Mouse (Mus musculus) mouse trophoblast stem cell (cell line): ENCODE results near the gene E4f1.
"Not testable (repeated sequence)": the region's sequence is repeated elsewhere in the genome, so short reads cannot be mapped to it uniquely, and the experiment has no call there.

Experiments
- in situ Hi-C, 2 experiments: fragments of 300-500 bp; cut with MseI, MboI; formaldehyde crosslinking; loops; 2 replicates in 1 of 2; 3 replicates in 1 of 2; pipeline ENCODE4 v1.15.1; 2025

Gene E4f1

DNA sequence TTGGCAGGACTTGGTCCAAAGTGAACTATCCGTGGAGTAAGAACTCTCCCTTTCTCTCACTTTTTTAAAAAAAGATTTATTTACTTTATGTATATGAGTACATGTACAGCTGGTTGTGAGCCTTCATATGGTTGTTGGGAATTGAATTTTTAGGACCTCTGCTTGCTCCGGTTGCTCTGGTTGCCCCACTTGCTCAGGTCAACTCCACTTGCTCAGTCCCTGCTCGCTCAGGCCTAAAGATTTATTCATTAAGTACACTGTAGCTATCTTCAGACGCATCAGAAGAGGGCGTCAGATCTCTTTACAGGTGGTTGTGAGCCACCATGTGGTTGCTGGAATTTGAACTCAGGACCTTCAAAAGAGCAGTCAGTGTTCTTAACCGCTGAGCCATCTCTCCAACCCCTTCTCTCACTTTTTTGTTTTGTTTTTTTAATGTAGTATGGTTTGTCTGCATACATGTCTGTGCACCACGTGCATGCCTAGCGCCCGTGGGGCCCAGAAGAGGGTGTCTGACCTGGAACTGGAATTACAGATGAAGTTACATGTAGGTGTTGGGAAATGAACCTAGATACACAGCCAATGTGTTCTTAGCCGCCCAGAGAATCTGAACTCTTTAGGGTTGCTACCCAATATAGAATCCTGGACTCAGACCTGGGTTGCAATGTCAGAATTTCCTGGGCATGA, 14.4 kb downstream of the E4f1 start:
- in situ Hi-C loops, result not testable (repeated sequence)

GRCm38 (mm10) chr17:24454756-24455522, 15.2 kb downstream of the E4f1 start:
- in situ Hi-C loops, result no loop called here

DNA sequence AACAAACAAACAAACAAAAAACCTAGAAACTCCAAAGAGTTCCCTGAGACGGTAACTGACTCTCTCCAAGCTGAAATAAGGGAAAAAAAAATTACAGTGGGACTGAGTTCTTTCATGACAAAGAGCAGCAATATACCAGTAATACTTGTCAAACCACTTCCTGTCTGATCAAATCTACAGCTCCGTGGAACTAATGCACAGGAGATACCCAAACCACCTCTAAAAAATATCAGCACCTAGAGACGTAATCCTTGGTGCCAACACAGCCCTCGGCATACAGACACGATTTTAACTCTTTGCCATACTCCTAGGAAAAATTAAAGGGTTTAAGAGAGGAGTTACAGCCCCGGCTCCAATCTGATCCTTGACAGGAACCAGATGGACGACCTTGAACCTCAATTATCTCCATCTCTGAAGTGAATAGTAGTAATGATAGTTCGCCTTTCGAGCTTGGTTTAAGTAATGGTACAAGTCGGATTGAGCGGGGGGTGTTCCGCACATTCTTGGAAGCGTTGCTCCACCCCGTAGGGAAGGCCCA, 15.8 kb downstream of the E4f1 start:
- in situ Hi-C loops, result no loop called here

DNA sequence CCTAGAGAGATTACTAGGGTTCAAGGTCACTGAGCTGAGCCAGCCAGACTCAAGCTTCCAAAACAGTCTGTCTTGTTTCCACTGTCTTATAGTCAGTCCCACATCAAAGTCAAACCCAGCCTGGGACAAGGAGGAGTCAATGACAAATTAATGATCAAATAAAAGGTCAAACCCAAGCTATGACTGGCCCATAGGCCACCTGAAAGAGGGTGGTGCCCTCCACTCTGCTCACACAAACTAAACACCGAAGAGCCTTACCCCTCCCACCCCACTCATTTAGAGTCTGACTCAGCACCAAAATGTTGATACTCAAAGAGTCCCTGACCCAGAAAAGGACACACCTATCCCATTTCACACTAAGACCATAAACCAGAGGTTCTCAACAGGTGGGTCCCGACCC, 16.7 kb downstream of the E4f1 start:
- in situ Hi-C loops, result no loop called here

GRCm38 (mm10) chr17:24451220-24451619, 18.9 kb downstream of the E4f1 start:
- in situ Hi-C loops, result no loop called here

GRCm38 (mm10) chr17:24449507-24449906, 20.6 kb downstream of the E4f1 start:
- in situ Hi-C loops, result no loop called here

GRCm38 (mm10) chr17:24446590-24446989, 23.5 kb downstream of the E4f1 start:
- in situ Hi-C loops, result no loop called here

DNA sequence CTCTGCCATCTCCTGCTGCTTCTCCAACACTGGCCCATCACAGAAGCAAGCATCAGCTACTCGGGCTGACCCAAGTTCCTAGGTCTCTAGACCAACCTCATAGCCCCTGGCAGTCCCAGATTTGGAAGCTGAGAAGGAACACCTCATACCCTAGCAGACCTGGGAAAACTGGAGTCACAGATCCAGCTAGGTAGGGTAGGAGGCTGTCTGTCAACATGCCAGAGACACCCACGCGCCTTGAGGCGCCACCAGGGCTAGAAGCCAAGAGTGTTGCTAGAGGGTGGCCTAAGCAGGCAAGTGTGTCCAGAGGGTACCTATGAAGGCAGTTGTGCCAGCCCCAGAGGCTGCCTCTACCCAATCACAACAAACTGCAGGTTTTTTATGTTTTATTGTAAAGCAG, 26.7 kb downstream of the E4f1 start:
- in situ Hi-C loops, result no loop called here

GRCm38 (mm10) chr17:24442632-24443155, 27.4 kb downstream of the E4f1 start, which contains the start of gene Dnase1l2:
TSS of gene Dnase1l2 (minus strand) at chr17:24443105.
- in situ Hi-C loops, result no loop called here

DNA sequence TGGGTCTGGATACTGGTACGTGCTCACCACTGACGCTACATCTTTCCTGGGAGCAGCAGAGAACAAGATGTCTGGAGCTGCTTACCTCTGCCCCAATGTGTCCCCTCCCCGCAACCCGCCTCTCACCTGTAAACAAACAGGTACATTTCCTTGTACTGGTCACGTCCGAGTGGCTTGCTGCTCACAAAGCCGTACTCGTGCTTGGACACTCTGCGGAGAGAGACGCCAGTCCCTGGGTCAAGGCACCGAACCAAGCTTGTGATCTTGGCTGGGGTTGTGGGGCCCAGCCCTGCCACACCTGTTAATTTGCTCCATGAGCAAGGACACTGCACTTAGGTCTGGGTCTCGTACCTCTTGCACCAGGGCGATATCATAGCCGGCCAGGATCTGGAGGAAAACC, 28.0 kb downstream of the E4f1 start:
- in situ Hi-C loops, result no loop called here

DNA sequence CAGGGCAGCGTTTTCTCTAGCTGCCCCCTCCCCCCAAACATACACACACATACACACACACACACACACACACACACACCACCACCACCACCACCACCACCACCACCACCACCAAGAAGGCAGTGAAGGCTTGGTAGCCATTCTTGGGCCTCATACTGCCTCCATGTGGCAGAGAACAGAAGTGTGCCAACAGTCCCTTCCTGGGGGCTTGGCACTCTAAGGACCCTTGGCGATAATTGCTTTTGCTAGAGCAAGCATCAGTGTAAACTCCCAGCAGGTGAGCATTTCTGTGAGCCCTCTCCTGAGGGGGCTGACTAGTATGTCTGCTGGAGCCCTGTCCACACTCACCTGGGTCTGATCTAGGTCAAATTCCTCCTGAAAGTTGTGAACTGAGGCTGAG, 29.0 kb downstream of the E4f1 start:
- in situ Hi-C loops, result no loop called here

GRCm38 (mm10) chr17:24440377-24440776, 29.7 kb downstream of the E4f1 start:
- in situ Hi-C loops, result no loop called here

GRCm38 (mm10) chr17:24437016-24437415, 33.1 kb downstream of the E4f1 start:
- in situ Hi-C loops, result no loop called here

- in situ Hi-C loops, result no loop called here
These were observed 40.7 kb downstream of the E4f1 start for GRCm38 (mm10) chr17:24429201-24429983.

- in situ Hi-C loops, result no loop called here
These were observed 42.9 kb downstream of the E4f1 start for GRCm38 (mm10) chr17:24427170-24427557.

DNA sequence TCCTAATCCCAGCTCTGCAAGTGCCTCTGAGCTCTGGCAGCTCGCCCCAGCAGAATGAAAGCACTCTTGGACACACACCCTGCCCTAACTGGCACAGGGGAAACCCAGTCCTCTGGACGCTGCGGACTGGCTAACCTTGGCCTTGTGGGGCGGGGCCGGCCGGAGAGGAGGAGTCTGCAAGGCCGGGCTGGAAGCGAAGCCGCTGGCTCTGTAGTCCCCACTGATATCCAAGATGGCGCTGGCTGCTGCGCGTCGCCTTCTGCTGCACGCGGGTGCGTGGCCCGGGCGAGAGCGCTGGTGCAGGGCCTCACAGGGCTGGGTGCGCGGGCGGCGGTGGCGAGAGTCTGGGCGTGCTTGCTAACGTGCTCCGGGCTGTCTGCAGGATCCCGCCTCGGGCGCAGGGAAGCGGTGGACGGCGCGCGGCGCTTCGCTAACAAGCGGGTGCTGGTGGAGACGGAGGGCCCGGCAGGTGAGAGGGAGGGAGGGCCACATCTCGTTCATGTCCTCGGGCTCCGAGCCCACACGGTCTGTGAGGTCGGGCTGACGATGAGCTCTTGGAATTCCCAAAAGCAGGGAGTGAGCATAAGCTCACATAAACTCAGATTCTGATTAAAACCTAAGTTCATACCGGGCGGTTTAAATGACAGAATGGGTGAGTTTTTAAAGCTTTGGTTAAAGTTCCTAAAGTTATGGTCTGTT, 43.5 kb downstream of the E4f1 start, which contains the start of gene Eci1:
Gene Eci1, plus strand, starts transcription at position 171 of the 699 bp plus-strand sequence.
- in situ Hi-C loops, result no loop called here

DNA sequence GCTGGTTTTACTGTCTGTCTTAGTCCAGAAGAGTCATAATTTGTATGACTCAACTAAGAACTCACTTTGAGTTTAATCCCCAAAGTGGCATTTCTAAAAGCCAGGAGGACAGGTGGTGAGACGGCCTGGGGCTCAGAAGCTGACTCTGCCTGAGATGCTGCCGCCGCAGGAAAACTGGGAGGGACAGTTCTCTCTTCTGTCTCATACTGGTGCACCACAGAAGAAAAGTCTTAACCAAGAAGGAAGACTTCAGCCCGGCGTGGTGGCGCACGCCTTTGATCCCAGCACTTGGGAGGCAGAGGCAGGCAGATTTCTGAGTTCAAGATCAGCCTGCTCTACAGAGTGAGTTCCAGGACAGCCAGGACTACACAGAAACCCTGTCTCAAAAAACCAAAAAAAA, 44.2 kb downstream of the E4f1 start:
- in situ Hi-C loops, result no loop called here

GRCm38 (mm10) chr17:24425326-24425725, 44.8 kb downstream of the E4f1 start:
- in situ Hi-C loops, result not testable (repeated sequence)

DNA sequence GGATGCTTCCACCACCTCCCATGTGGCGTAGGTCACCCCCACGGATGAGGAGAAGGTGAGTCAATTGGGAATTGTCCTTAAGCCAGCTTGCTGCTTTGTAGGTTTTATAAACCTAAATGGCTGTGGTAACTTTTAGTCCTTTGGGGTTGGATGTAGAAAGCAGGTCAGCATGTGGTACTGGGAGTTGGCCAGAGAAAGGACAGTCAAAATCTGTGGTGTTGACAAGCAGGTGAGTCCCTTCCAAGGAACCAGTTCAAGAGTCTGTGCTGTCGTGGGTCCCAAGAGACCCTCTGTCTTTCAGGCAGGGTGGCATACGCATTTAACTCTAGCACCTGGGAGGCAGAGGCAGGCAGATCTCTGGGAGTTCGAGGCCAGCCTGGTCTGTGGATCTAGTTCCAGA, 45.6 kb downstream of the E4f1 start:
- in situ Hi-C loops, result no loop called here

GRCm38 (mm10) chr17:24423114-24423513, 47.0 kb downstream of the E4f1 start:
- in situ Hi-C loops, result no loop called here

GRCm38 (mm10) chr17:24416051-24416652, 54.0 kb downstream of the E4f1 start:
- in situ Hi-C loops, result no loop called here
